26 mouse cellular contexts compared by ENCODE assay signal in the genomic region with DNA sequence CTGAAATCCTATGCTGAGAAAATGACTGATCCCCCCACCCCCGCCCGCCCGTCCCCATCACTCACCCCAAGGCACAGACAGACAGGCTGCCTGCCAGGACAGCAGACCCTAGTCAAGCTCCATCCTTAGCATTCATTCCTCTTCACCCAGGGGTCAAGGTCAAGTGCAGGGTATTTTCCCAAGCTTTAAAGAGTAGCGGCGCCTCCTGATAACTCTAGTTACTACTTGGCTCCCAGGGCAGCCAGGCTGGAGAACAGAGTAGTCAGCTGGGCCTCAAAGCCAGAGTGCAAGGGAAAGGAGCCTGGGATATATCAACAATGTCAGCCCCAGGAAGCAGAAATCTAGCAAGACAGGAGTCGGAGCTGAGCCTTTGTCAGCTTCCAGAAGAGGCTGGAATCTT. TPM values are rescaled to one million over a fixed set of nuclear protein-coding genes. Genes with fewer than 3 reads are reported as not detected.
A peak's percentile ranks its signal among the peaks of the same experiment; 100 is the strongest.
DNase-seq lines count a peak whose midpoint lies in the region; ATAC-seq and TF ChIP-seq lines count a peak whose summit lies in the region.
"Had no signal": no experiment of that assay in that cellular context is flagged by ENCODE, and none has a peak within 500 bp of the region (broad histone marks: within the 10 kb centered on the region; RNA-seq: fewer than 3 reads in every experiment).

No protein-coding gene starts in this region.

- no peaks in the 10 kb centered on the region for H3K9me3 ChIP-seq in heart, embryonic 10.5 days
- no peaks in the 10 kb centered on the region for H3K9me3 ChIP-seq in lung, embryonic 15.5 days
- no peaks in the 10 kb centered on the region for H3K9me3 ChIP-seq in lung, postnatal 0 days (ENCODE audit: low read length)
- no peaks in the 10 kb centered on the region for H3K9me3 ChIP-seq in forebrain, embryonic 15.5 days
- H3K9me3 ChIP-seq in forebrain, embryonic 10.5 days, result no peaks in the 10 kb centered on the region
- H3K9me3 ChIP-seq: heart, embryonic 15.5 days; hindbrain, embryonic 12.5 days; midbrain, embryonic 13.5 days had no signal

- TF ChIP-seq EP300 in lung, postnatal 0 days (IDR thresholded peaks at IDR 0.05), result no peak

- H3K36me3 ChIP-seq in heart, embryonic 10.5 days, result no peaks in the 10 kb centered on the region
- no peaks in the 10 kb centered on the region for H3K36me3 ChIP-seq in lung, embryonic 15.5 days
- H3K36me3 ChIP-seq in lung, postnatal 0 days (ENCODE audit: insufficient read depth, low read length), result no peaks in the 10 kb centered on the region
- H3K36me3 ChIP-seq in forebrain, embryonic 15.5 days, result no peaks in the 10 kb centered on the region
- H3K36me3 ChIP-seq in forebrain, embryonic 10.5 days (replicated peaks), result no peaks in the 10 kb centered on the region
- H3K36me3 ChIP-seq: heart, embryonic 15.5 days; hindbrain, embryonic 12.5 days; midbrain, embryonic 13.5 days had no signal

- no peak overlapping the region for H3K4me2 ChIP-seq in lung, embryonic 15.5 days
- H3K4me2 ChIP-seq in lung, postnatal 0 days (replicated peaks; ENCODE audit: low read depth, low read length), result no peak overlapping the region
- no peak overlapping the region for H3K4me2 ChIP-seq in forebrain, embryonic 15.5 days (replicated peaks)
- H3K4me2 ChIP-seq: heart, embryonic 15.5 days; hindbrain, embryonic 12.5 days; midbrain, embryonic 13.5 days had no signal

- ATAC-seq in lung, embryonic 15.5 days (ENCODE audit: borderline replicate concordance, extremely low read depth, low FRiP score, low TSS enrichment), result 0 out of 2 replicates have a peak, but pooled peaks have one; percentile 16
- ATAC-seq in lung, postnatal 0 days, result peak; percentile 77
- ATAC-seq in forebrain, embryonic 15.5 days (replicated peaks), result no peak
- ATAC-seq: CD4-positive, CD25-positive, alpha-beta regulatory T cell, adult 4 months; forebrain, embryonic 14.5 days; hindbrain, postnatal 0 days; intestine, embryonic 16.5 days; midbrain, embryonic 13.5 days had no signal

- TF ChIP-seq CTCF in lung, postnatal 0 days (IDR thresholded peaks at IDR 0.05), result no peak

- peaks cover under 1% of the 10 kb centered on the region; the same call in 1 of the 2 replicates for H3K27me3 ChIP-seq in heart, embryonic 10.5 days (ENCODE audit: insufficient read depth, poor library complexity, severe bottlenecking)
- H3K27me3 ChIP-seq in lung, embryonic 15.5 days, result peaks cover 8% of the 10 kb centered on the region; the same call in 1 of the 2 replicates
- H3K27me3 ChIP-seq in lung, postnatal 0 days (replicated peaks; ENCODE audit: insufficient read depth, low read length), result no peaks in the 10 kb centered on the region
- H3K27me3 ChIP-seq in forebrain, embryonic 15.5 days, result no peaks in the 10 kb centered on the region
- no peaks in the 10 kb centered on the region for H3K27me3 ChIP-seq in forebrain, embryonic 10.5 days (ENCODE audit: poor library complexity, severe bottlenecking)
- H3K27me3 ChIP-seq: hindbrain, embryonic 12.5 days; midbrain, embryonic 13.5 days had no signal

- H3K4me3 ChIP-seq in heart, embryonic 10.5 days, result no peak overlapping the region
- no peak overlapping the region for H3K4me3 ChIP-seq in lung, embryonic 15.5 days
- H3K4me3 ChIP-seq in lung, postnatal 0 days (ENCODE audit: low read depth, low read length), result no peak overlapping the region
- H3K4me3 ChIP-seq in forebrain, embryonic 15.5 days, result no peak overlapping the region
- no peak overlapping the region for H3K4me3 ChIP-seq in forebrain, embryonic 10.5 days
- H3K4me3 ChIP-seq: heart, embryonic 15.5 days; hindbrain, embryonic 12.5 days; midbrain, embryonic 13.5 days had no signal

- DNase-seq in heart, embryonic 10.5 days (ENCODE audit: low spot score), result no peak
- DNase-seq in heart, adult 8-10 months (ENCODE audit: low spot score), result no peak
- DNase-seq in lung, postnatal 0 days (ENCODE audit: low spot score), result peak; percentile 46
- peak; percentile 63 to 76 for DNase-seq in lung, postnatal 4 days
- DNase-seq in forebrain, embryonic 10.5 days (ENCODE audit: extremely low spot score, low spot score), result no peak
- DNase-seq: adrenal gland, postnatal 14 days; cerebellum, adult 11 months; cerebellum, adult 9-10 months; gastrocnemius, postnatal 25 days; kidney, adult 9 months; kidney, postnatal 10 days; layer of hippocampus, adult 9-11 months; liver; thymus, postnatal 14 days had no signal

- no peak overlapping the region for H3K9ac ChIP-seq in lung, embryonic 15.5 days
- H3K9ac ChIP-seq in lung, postnatal 0 days (replicated peaks; ENCODE audit: low read depth), result no peak overlapping the region
- no peak overlapping the region for H3K9ac ChIP-seq in forebrain, embryonic 15.5 days (replicated peaks)
- H3K9ac ChIP-seq: heart, embryonic 15.5 days; hindbrain, embryonic 12.5 days; liver, embryonic 14.5 days; midbrain, embryonic 13.5 days had no signal

- peak overlapping the region; percentile 43; the same call in 1 of the 2 replicates for H3K27ac ChIP-seq in heart, embryonic 10.5 days
- no peak overlapping the region for H3K27ac ChIP-seq in lung, embryonic 15.5 days
- no peak overlapping the region; the same call in 1 of the 2 replicates for H3K27ac ChIP-seq in lung, postnatal 0 days (ENCODE audit: low read length)
- no peak overlapping the region for H3K27ac ChIP-seq in forebrain, embryonic 15.5 days (replicated peaks)
- no peak overlapping the region for H3K27ac ChIP-seq in forebrain, embryonic 10.5 days
- H3K27ac ChIP-seq: heart, embryonic 15.5 days; hindbrain, embryonic 12.5 days; hindbrain, postnatal 0 days; liver, embryonic 14.5 days; macrophage; midbrain, embryonic 13.5 days had no signal

- H3K4me1 ChIP-seq in heart, embryonic 10.5 days, result peaks cover 20% of the 10 kb centered on the region
- no peaks in the 10 kb centered on the region for H3K4me1 ChIP-seq in lung, embryonic 15.5 days
- no peaks in the 10 kb centered on the region for H3K4me1 ChIP-seq in lung, postnatal 0 days (ENCODE audit: insufficient read depth, low read depth, low read length)
- no peaks in the 10 kb centered on the region for H3K4me1 ChIP-seq in forebrain, embryonic 15.5 days
- no peaks in the 10 kb centered on the region for H3K4me1 ChIP-seq in forebrain, embryonic 10.5 days
- H3K4me1 ChIP-seq: hindbrain, embryonic 12.5 days; midbrain, embryonic 13.5 days had no signal

- WGBS in heart, embryonic 10.5 days, result 52% methylated on average over 6 of the region's 6 CpGs
- WGBS in lung, embryonic 15.5 days, result 47% methylated on average over 6 of the region's 6 CpGs
- WGBS in lung, postnatal 0 days, result 45% methylated on average over 6 of the region's 6 CpGs
- 84% methylated on average over 6 of the region's 6 CpGs for WGBS in forebrain, embryonic 15.5 days
- 90% methylated on average over 6 of the region's 6 CpGs for WGBS in forebrain, embryonic 10.5 days

RNA-seq across cellular contexts. Expression of a gene that starts 19.9 kb away (rescaled TPM):
- 0.23 and 0.26 TPM in 2 replicates for polyA plus RNA-seq in heart, embryonic 10.5 days (2016; fragmentation: Nextera tagmentation; extraction: Ambion mirVana)
- total RNA-seq in heart, adult 8-10 months (2022), result 1 to 10 TPM in 3 of 4 experiments, under 1 TPM in 1; 0.88 to 1.1 (median 1.1) TPM
- polyA plus RNA-seq in lung, embryonic 15.5 days (2015; fragmentation: Nextera tagmentation; extraction: Ambion mirVana), result 12.8 and 15.1 TPM in 2 replicates
- polyA plus RNA-seq in lung, postnatal 0 days (2015; fragmentation: Nextera tagmentation; extraction: Ambion mirVana), result 22.4 and 25.7 TPM in 2 replicates
- polyA plus RNA-seq in forebrain, embryonic 15.5 days (2015; fragmentation: Nextera tagmentation; extraction: Ambion mirVana), result 0.15 and 0.33 TPM in 2 replicates
- polyA plus RNA-seq in forebrain, embryonic 10.5 days (2016; fragmentation: Nextera tagmentation; extraction: Ambion mirVana), result 0.10 TPM in 1 of 2 replicates, not detected in the other
- total RNA-seq: megakaryocyte-erythroid progenitor cell, adult 5-6 weeks had no signal
- polyA plus RNA-seq: CD4-positive, CD25-positive, alpha-beta regulatory T cell, adult 4 months; forebrain, embryonic 14.5 days had no signal

Comparison
In these comparisons a context has a peak if more than half of its experiments do, and no peak if none do; other contexts are left out.
1. DNase-seq: peak in lung, postnatal 0 days (single experiment) and lung, postnatal 4 days (2 of 2); none in heart, embryonic 10.5 days (single experiment), heart, adult 8-10 months (single experiment) and forebrain, embryonic 10.5 days (single experiment).
2. RNA of a gene that starts 19.9 kb away (polyA plus RNA-seq): 22.4 to 25.7 TPM in lung, postnatal 0 days and 12.8 to 15.1 TPM in lung, embryonic 15.5 days; 0.23 to 0.26 TPM in heart, embryonic 10.5 days, 0.15 to 0.33 TPM in forebrain, embryonic 15.5 days and 0.10 TPM in forebrain, embryonic 10.5 days; every median in the first group is over 10 times any median in the second.